Comparison of ENCODE assay signal across 24 mouse cellular contexts in genomic region chr1:121082839-121083238, GRCm38 (mm10).
DNase-seq lines count a peak whose midpoint lies in the region; ATAC-seq and TF ChIP-seq lines count a peak whose summit lies in the region.
"Had no signal": no experiment of that assay in that cellular context is flagged by ENCODE, and none has a peak within 500 bp of the region (broad histone marks: within the 10 kb centered on the region; RNA-seq: fewer than 3 reads in every experiment).

No protein-coding gene starts in this region.

- peak; percentile 58 for DNase-seq in heart, adult 11 months
- DNase-seq in heart, adult 18-20 months = no peak
- DNase-seq in Muller cell, postnatal 12 days (ENCODE audit: inconsistent ontology term) = peak; percentile 2
- no peak for DNase-seq in hindbrain, postnatal 0 days (ENCODE audit: low spot score)
- no peak for DNase-seq in frontal cortex, postnatal 36 days (ENCODE audit: low spot score in 2 of 2)
- DNase-seq in lung, adult 18-20 months = no peak
- DNase-seq: adrenal gland, adult 8-10 months; cerebellum, adult 9-11 months; gastrocnemius, postnatal 36 days; heart, postnatal 4 days; kidney, adult 8-10 months; kidney, postnatal 14 days; liver; lung, postnatal 4 days; thymus, adult 18-20 months; thymus, postnatal 36 days had no signal

- 27% methylated on average over 5 of the region's 5 CpGs for WGBS in hindbrain, postnatal 0 days
- 40% methylated on average over 5 of the region's 5 CpGs for WGBS in neural tube, embryonic 14.5 days

- no peaks in the 10 kb centered on the region for H3K9me3 ChIP-seq in hindbrain, postnatal 0 days (ENCODE audit: low read length)
- no peaks in the 10 kb centered on the region for H3K9me3 ChIP-seq in neural tube, embryonic 14.5 days (ENCODE audit: control insufficient read depth, low read length)
- H3K9me3 ChIP-seq: embryonic facial prominence, embryonic 10.5 days; forebrain, embryonic 10.5 days; heart, embryonic 10.5 days; limb, embryonic 10.5 days; liver, embryonic 15.5 days had no signal

- H3K27me3 ChIP-seq in hindbrain, postnatal 0 days (ENCODE audit: insufficient read depth, low read length) = no peaks in the 10 kb centered on the region
- no peaks in the 10 kb centered on the region for H3K27me3 ChIP-seq in neural tube, embryonic 14.5 days (ENCODE audit: control insufficient read depth, insufficient read depth, low read length)
- H3K27me3 ChIP-seq: liver, embryonic 15.5 days; Patski had no signal

- peak overlapping the region; percentile 28; the same call in 1 of the 2 replicates for H3K9ac ChIP-seq in hindbrain, postnatal 0 days (replicated peaks; ENCODE audit: low read length)
- H3K9ac ChIP-seq in neural tube, embryonic 14.5 days (replicated peaks; ENCODE audit: low read depth, low read length) = 0 out of 2 replicates have a peak overlapping the region, but pooled peaks have one; percentile 11
- H3K9ac ChIP-seq: liver, embryonic 15.5 days had no signal

- no peak for TF ChIP-seq CTCF in hindbrain, postnatal 0 days (IDR thresholded peaks at IDR 0.05; ENCODE audit: low read depth)

- no peak for ATAC-seq in hindbrain, postnatal 0 days
- peak; percentile 44 for ATAC-seq in neural tube, embryonic 14.5 days (ENCODE audit: low read depth)
- ATAC-seq: forebrain, embryonic 16.5 days; Patski had no signal

- no peaks in the 10 kb centered on the region for H3K36me3 ChIP-seq in hindbrain, postnatal 0 days (ENCODE audit: insufficient read depth, low read length)
- H3K36me3 ChIP-seq in neural tube, embryonic 14.5 days (ENCODE audit: control insufficient read depth, insufficient read depth, low read length) = no peaks in the 10 kb centered on the region
- H3K36me3 ChIP-seq: embryonic facial prominence, embryonic 10.5 days; forebrain, embryonic 10.5 days; heart, embryonic 10.5 days; limb, embryonic 10.5 days; liver, embryonic 15.5 days had no signal

- H3K4me1 ChIP-seq in hindbrain, postnatal 0 days (ENCODE audit: insufficient read depth, low read length) = 0 out of 2 replicates have a peak, but pooled peaks cover 6% of the 10 kb centered on the region
- no peaks in the 10 kb centered on the region for H3K4me1 ChIP-seq in neural tube, embryonic 14.5 days (ENCODE audit: control insufficient read depth, insufficient read depth, low read length)
- H3K4me1 ChIP-seq: liver, embryonic 15.5 days had no signal

- H3K4me3 ChIP-seq in hindbrain, postnatal 0 days (ENCODE audit: low read length) = no peak overlapping the region
- H3K4me3 ChIP-seq in neural tube, embryonic 14.5 days (ENCODE audit: low read depth, low read length) = no peak overlapping the region
- H3K4me3 ChIP-seq: embryonic facial prominence, embryonic 10.5 days; forebrain, embryonic 10.5 days; heart, embryonic 10.5 days; limb, embryonic 10.5 days; liver, embryonic 15.5 days had no signal

- peak overlapping the region; percentile 41; the same call in 1 of the 2 replicates for H3K27ac ChIP-seq in hindbrain, postnatal 0 days
- peak overlapping the region; percentile 39 for H3K27ac ChIP-seq in neural tube, embryonic 14.5 days (ENCODE audit: low read depth, low read length)
- H3K27ac ChIP-seq: embryonic facial prominence, embryonic 10.5 days; forebrain, embryonic 10.5 days; heart, embryonic 10.5 days; limb, embryonic 10.5 days; liver, embryonic 15.5 days had no signal

- H3K4me2 ChIP-seq in hindbrain, postnatal 0 days (ENCODE audit: low read depth, low read length) = no peak overlapping the region
- H3K4me2 ChIP-seq in neural tube, embryonic 14.5 days (ENCODE audit: low read depth, low read length) = no peak overlapping the region
- H3K4me2 ChIP-seq: liver, embryonic 15.5 days had no signal

Comparison
In these comparisons a context has a peak if more than half of its experiments do, and no peak if none do; other contexts are left out.
1. DNase-seq: peak in heart, adult 11 months (single experiment) and Muller cell, postnatal 12 days (single experiment); none in heart, adult 18-20 months (0 of 2), hindbrain, postnatal 0 days (single experiment), frontal cortex, postnatal 36 days (0 of 2) and lung, adult 18-20 months (0 of 2).